In the genomic region with DNA sequence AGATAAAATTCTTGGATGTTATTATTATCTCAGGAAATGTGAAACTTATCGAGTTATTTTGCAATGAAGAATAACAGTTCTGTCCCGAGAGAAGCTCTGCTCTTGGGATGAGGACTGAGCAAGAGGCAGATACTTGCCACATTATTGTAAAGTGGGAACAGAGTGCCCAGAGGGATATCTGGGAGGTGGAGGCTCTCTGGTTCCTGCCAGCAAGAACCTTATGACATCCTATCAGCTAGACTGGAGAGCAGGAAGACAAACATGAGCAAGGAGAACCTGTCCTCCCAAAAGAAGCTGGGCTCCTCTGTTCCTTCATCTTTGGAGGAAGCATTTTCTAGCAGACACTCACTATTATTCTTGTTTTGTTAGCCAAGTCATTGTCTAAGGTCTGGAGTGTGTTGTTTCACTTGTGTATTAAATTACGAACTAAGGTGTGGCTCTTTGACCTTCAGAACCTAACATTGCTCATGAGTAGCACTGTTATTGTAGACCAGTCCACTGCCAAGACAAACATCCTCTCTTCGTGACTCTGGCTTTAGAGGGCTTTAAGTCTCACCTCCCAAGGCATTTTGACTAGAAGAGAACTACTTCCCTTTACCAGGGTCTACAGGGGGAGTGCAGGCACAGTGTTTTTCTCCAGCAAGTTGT, we compare ENCODE assay signal across 16 mouse cellular contexts.
DNase-seq lines count a peak whose midpoint lies in the region; ATAC-seq and TF ChIP-seq lines count a peak whose summit lies in the region.
"Had no signal": no experiment of that assay in that cellular context is flagged by ENCODE, and none has a peak within 500 bp of the region (broad histone marks: within the 10 kb centered on the region; RNA-seq: fewer than 3 reads in every experiment).

No protein-coding gene starts in this region.

- H3K4me3 ChIP-seq in liver, adult 2 months (ENCODE audit: insufficient read depth, low read depth, low read length) = no peak overlapping the region
- H3K4me3 ChIP-seq in liver, embryonic 11.5 days (ENCODE audit: low read depth, low read length) = no peak overlapping the region
- H3K4me3 ChIP-seq in heart, embryonic 16.5 days (ENCODE audit: low read length) = no peak overlapping the region
- H3K4me3 ChIP-seq in stomach, embryonic 16.5 days (replicated peaks; ENCODE audit: low read length) = no peak overlapping the region
- no peak overlapping the region for H3K4me3 ChIP-seq in hindbrain, embryonic 13.5 days
- H3K4me3 ChIP-seq: erythroblast, embryonic 14.5 days; liver, embryonic 15.5 days; neural tube, embryonic 15.5 days had no signal

- H3K9ac ChIP-seq in liver, adult 2 months (ENCODE audit: low read depth, low read length) = no peak overlapping the region
- no peak overlapping the region for H3K9ac ChIP-seq in liver, embryonic 11.5 days (ENCODE audit: low read depth, low read length)
- H3K9ac ChIP-seq in heart, embryonic 16.5 days (ENCODE audit: low read length) = no peak overlapping the region
- no peak overlapping the region for H3K9ac ChIP-seq in stomach, embryonic 16.5 days (ENCODE audit: low read length)
- no peak overlapping the region for H3K9ac ChIP-seq in hindbrain, embryonic 13.5 days
- H3K9ac ChIP-seq: hindbrain, embryonic 14.5 days; liver, embryonic 15.5 days; neural tube, embryonic 15.5 days had no signal

- no peaks in the 10 kb centered on the region for H3K4me1 ChIP-seq in liver, adult 2 months (ENCODE audit: control insufficient read depth, insufficient read depth, low read length)
- H3K4me1 ChIP-seq in liver, embryonic 11.5 days (replicated peaks; ENCODE audit: control insufficient read depth, insufficient read depth, low read length) = no peaks in the 10 kb centered on the region
- no peaks in the 10 kb centered on the region for H3K4me1 ChIP-seq in heart, embryonic 16.5 days (ENCODE audit: control insufficient read depth, insufficient read depth, low read length)
- H3K4me1 ChIP-seq in stomach, embryonic 16.5 days (ENCODE audit: control insufficient read depth, insufficient read depth, low read length) = peaks cover 6% of the 10 kb centered on the region; the same call in 1 of the 2 replicates
- H3K4me1 ChIP-seq in hindbrain, embryonic 13.5 days (replicated peaks) = no peaks in the 10 kb centered on the region
- H3K4me1 ChIP-seq: liver, embryonic 15.5 days; neural tube, embryonic 15.5 days had no signal

- H3K36me3 ChIP-seq in liver, adult 2 months (ENCODE audit: control insufficient read depth, insufficient read depth, low read length) = no peaks in the 10 kb centered on the region
- H3K36me3 ChIP-seq in liver, embryonic 11.5 days (ENCODE audit: control insufficient read depth, insufficient read depth, low read length) = no peaks in the 10 kb centered on the region
- H3K36me3 ChIP-seq in heart, embryonic 16.5 days (ENCODE audit: control insufficient read depth, insufficient read depth) = no peaks in the 10 kb centered on the region
- no peaks in the 10 kb centered on the region for H3K36me3 ChIP-seq in stomach, embryonic 16.5 days (ENCODE audit: control insufficient read depth, insufficient read depth, low read length)
- H3K36me3 ChIP-seq in hindbrain, embryonic 13.5 days = no peaks in the 10 kb centered on the region
- H3K36me3 ChIP-seq: liver, embryonic 15.5 days; neural tube, embryonic 15.5 days had no signal

- H3K79me2 ChIP-seq in liver, adult 2 months (ENCODE audit: control insufficient read depth, insufficient read depth, low read length) = no peaks in the 10 kb centered on the region

- peak; percentile 20 for DNase-seq in liver, adult 2 months (ENCODE audit: extremely low read depth, low read depth, low spot score)
- DNase-seq in liver, embryonic 11.5 days (ENCODE audit: low spot score) = no peak
- DNase-seq in heart, adult 9 months (ENCODE audit: low spot score in 2 of 2) = peak; percentile 55 to 69
- DNase-seq in right cerebral cortex, postnatal 25 days = no peak
- DNase-seq: adrenal gland, postnatal 14 days; cerebellum, adult 8-10 months; embryo, embryonic 11 days; thymus, adult 2 months had no signal

- TF ChIP-seq CTCF in liver, adult 2 months (IDR thresholded peaks at IDR 0.05; ENCODE audit: low read depth, low read length) = no peak

- no peaks in the 10 kb centered on the region for H3K9me3 ChIP-seq in liver, embryonic 11.5 days (ENCODE audit: control insufficient read depth, low read length)
- H3K9me3 ChIP-seq in heart, embryonic 16.5 days (replicated peaks; ENCODE audit: control insufficient read depth, low read length) = no peaks in the 10 kb centered on the region
- no peaks in the 10 kb centered on the region for H3K9me3 ChIP-seq in stomach, embryonic 16.5 days (replicated peaks; ENCODE audit: control insufficient read depth, low read length)
- H3K9me3 ChIP-seq in hindbrain, embryonic 13.5 days = no peaks in the 10 kb centered on the region
- H3K9me3 ChIP-seq: liver, embryonic 15.5 days; neural tube, embryonic 15.5 days had no signal

- WGBS in liver, adult 2 months = 45% methylated on average over 4 of the region's 4 CpGs
- WGBS in liver, embryonic 11.5 days = 56% methylated on average over 4 of the region's 4 CpGs
- 47% methylated on average over 4 of the region's 4 CpGs for WGBS in heart, embryonic 16.5 days
- 50% methylated on average over 4 of the region's 4 CpGs for WGBS in stomach, embryonic 16.5 days
- WGBS in hindbrain, embryonic 13.5 days = 77% methylated on average over 4 of the region's 4 CpGs

- no peak overlapping the region for H3K4me2 ChIP-seq in liver, embryonic 11.5 days
- H3K4me2 ChIP-seq in heart, embryonic 16.5 days (ENCODE audit: low read depth, low read length) = no peak overlapping the region
- no peak overlapping the region for H3K4me2 ChIP-seq in stomach, embryonic 16.5 days (ENCODE audit: low read depth, low read length)
- H3K4me2 ChIP-seq in hindbrain, embryonic 13.5 days = no peak overlapping the region
- H3K4me2 ChIP-seq: hindbrain, embryonic 14.5 days; liver, embryonic 15.5 days; neural tube, embryonic 15.5 days had no signal

- H3K27ac ChIP-seq in liver, adult 2 months (replicated peaks; ENCODE audit: insufficient read depth, low read depth, low read length) = no peak overlapping the region
- H3K27ac ChIP-seq in liver, embryonic 11.5 days (ENCODE audit: low read depth, low read length) = no peak overlapping the region
- peak overlapping the region; percentile 70 for H3K27ac ChIP-seq in heart, embryonic 16.5 days (ENCODE audit: low read length)
- peak overlapping the region; percentile 57; the same call in 1 of the 2 replicates for H3K27ac ChIP-seq in stomach, embryonic 16.5 days (ENCODE audit: low read length)
- H3K27ac ChIP-seq in hindbrain, embryonic 13.5 days = no peak overlapping the region
- H3K27ac ChIP-seq: hindbrain, embryonic 14.5 days; liver, embryonic 15.5 days; neural tube, embryonic 15.5 days had no signal

- H3K27me3 ChIP-seq in liver, adult 2 months (ENCODE audit: control insufficient read depth, insufficient read depth, low read length) = no peaks in the 10 kb centered on the region
- no peaks in the 10 kb centered on the region for H3K27me3 ChIP-seq in liver, embryonic 11.5 days (replicated peaks; ENCODE audit: control insufficient read depth, insufficient read depth, low read length)
- no peaks in the 10 kb centered on the region for H3K27me3 ChIP-seq in heart, embryonic 16.5 days (ENCODE audit: control insufficient read depth, insufficient read depth, low read length)
- H3K27me3 ChIP-seq in stomach, embryonic 16.5 days (ENCODE audit: control insufficient read depth, insufficient read depth, low read length) = no peaks in the 10 kb centered on the region
- H3K27me3 ChIP-seq in hindbrain, embryonic 13.5 days = no peaks in the 10 kb centered on the region
- H3K27me3 ChIP-seq: liver, embryonic 15.5 days; neural tube, embryonic 15.5 days had no signal

- no peak for TF ChIP-seq POLR2A in liver, adult 2 months (IDR thresholded peaks at IDR 0.05; ENCODE audit: extremely low read depth, insufficient read depth, low read length)

- ATAC-seq in liver, embryonic 11.5 days (replicated peaks; ENCODE audit: low FRiP score) = no peak
- ATAC-seq in heart, embryonic 16.5 days (replicated peaks; ENCODE audit: extremely low read depth, insufficient read depth, low FRiP score) = peak; percentile 73
- ATAC-seq in stomach, embryonic 16.5 days (ENCODE audit: insufficient read depth, low FRiP score) = peak; percentile 53; the same call in 1 of the 2 replicates
- ATAC-seq in hindbrain, embryonic 13.5 days (ENCODE audit: low FRiP score) = no peak
- ATAC-seq: intestine, postnatal 0 days had no signal

Comparison
In these comparisons a context has a peak if more than half of its experiments do, and no peak if none do; other contexts are left out.
1. DNase-seq: peak in liver, adult 2 months (single experiment) and heart, adult 9 months (2 of 2); none in liver, embryonic 11.5 days (single experiment) and right cerebral cortex, postnatal 25 days (single experiment).
2. H3K27ac ChIP-seq: peak in heart, embryonic 16.5 days (single experiment) and stomach, embryonic 16.5 days (single experiment); none in liver, adult 2 months (single experiment), liver, embryonic 11.5 days (single experiment) and hindbrain, embryonic 13.5 days (single experiment).
3. ATAC-seq: peak in heart, embryonic 16.5 days (single experiment) and stomach, embryonic 16.5 days (single experiment); none in liver, embryonic 11.5 days (single experiment) and hindbrain, embryonic 13.5 days (single experiment).